Comparison of ENCODE assay signal across 29 mouse cellular contexts in genomic region chrX:12686910-12687309, GRCm38 (mm10). TPM values are rescaled to one million over a fixed set of nuclear protein-coding genes. Genes with fewer than 3 reads are reported as not detected.
A peak's percentile ranks its signal among the peaks of the same experiment; 100 is the strongest.
DNase-seq lines count a peak whose midpoint lies in the region; ATAC-seq and TF ChIP-seq lines count a peak whose summit lies in the region.
"Had no signal": no experiment of that assay in that cellular context is flagged by ENCODE, and none has a peak within 500 bp of the region (broad histone marks: within the 10 kb centered on the region; RNA-seq: fewer than 3 reads in every experiment).

No protein-coding gene starts in this region.

- no peaks in the 10 kb centered on the region for H3K4me1 ChIP-seq in lung, embryonic 14.5 days (ENCODE audit: insufficient read depth)
- no peaks in the 10 kb centered on the region for H3K4me1 ChIP-seq in hindbrain, embryonic 11.5 days (replicated peaks; ENCODE audit: control insufficient read depth, insufficient read depth, low read length)
- H3K4me1 ChIP-seq: forebrain, embryonic 15.5 days; heart, embryonic 13.5 days; hindbrain, embryonic 10.5 days; liver, embryonic 12.5 days; megakaryocyte, embryonic 14.5 days; midbrain, embryonic 12.5 days; neural tube, embryonic 13.5 days had no signal

- no peak overlapping the region for H3K9ac ChIP-seq in lung, embryonic 14.5 days
- no peak overlapping the region for H3K9ac ChIP-seq in hindbrain, embryonic 11.5 days (ENCODE audit: low read depth, low read length)
- H3K9ac ChIP-seq: forebrain, embryonic 15.5 days; heart, embryonic 13.5 days; liver, embryonic 12.5 days; liver, postnatal 0 days; midbrain, embryonic 12.5 days; neural tube, embryonic 13.5 days had no signal

- intact Hi-C loops in gastrocnemius, postnatal 36 days (cut with DNase I), result no loop called here

- ATAC-seq in lung, embryonic 14.5 days (ENCODE audit: insufficient read depth), result no peak
- no peak for ATAC-seq in hindbrain, embryonic 11.5 days (ENCODE audit: low FRiP score)
- ATAC-seq: forebrain, embryonic 15.5 days; hindbrain, embryonic 16.5 days; liver, embryonic 12.5 days; liver, postnatal 0 days had no signal

- H3K27ac ChIP-seq in lung, embryonic 14.5 days (ENCODE audit: low read depth), result no peak overlapping the region
- H3K27ac ChIP-seq in hindbrain, embryonic 11.5 days (ENCODE audit: low read depth, low read length), result no peak overlapping the region
- H3K27ac ChIP-seq: forebrain, embryonic 15.5 days; heart, embryonic 13.5 days; hindbrain, embryonic 10.5 days; layer of hippocampus, adult 2 months; liver, embryonic 12.5 days; midbrain, embryonic 12.5 days; neural tube, embryonic 13.5 days; stomach, postnatal 0 days had no signal

- H3K36me3 ChIP-seq in lung, embryonic 14.5 days (ENCODE audit: insufficient read depth), result peaks cover 14% of the 10 kb centered on the region
- H3K36me3 ChIP-seq in hindbrain, embryonic 11.5 days (ENCODE audit: control insufficient read depth, insufficient read depth, low read length), result no peaks in the 10 kb centered on the region

- no peaks in the 10 kb centered on the region for H3K27me3 ChIP-seq in lung, embryonic 14.5 days (ENCODE audit: insufficient read depth, low read length)
- no peaks in the 10 kb centered on the region for H3K27me3 ChIP-seq in hindbrain, embryonic 11.5 days (ENCODE audit: control insufficient read depth, insufficient read depth, low read length)
- H3K27me3 ChIP-seq: forebrain, embryonic 15.5 days; heart, embryonic 13.5 days; liver, embryonic 12.5 days; megakaryocyte, embryonic 14.5 days; midbrain, embryonic 12.5 days; neural tube, embryonic 13.5 days had no signal

- no peaks in the 10 kb centered on the region for H3K9me3 ChIP-seq in lung, embryonic 14.5 days (ENCODE audit: low read depth, low read length)
- H3K9me3 ChIP-seq in hindbrain, embryonic 11.5 days (ENCODE audit: control insufficient read depth, low read length), result no peaks in the 10 kb centered on the region
- H3K9me3 ChIP-seq: forebrain, embryonic 15.5 days; heart, embryonic 13.5 days; hindbrain, embryonic 10.5 days; liver, embryonic 12.5 days; megakaryocyte, embryonic 14.5 days; midbrain, embryonic 12.5 days; neural tube, embryonic 13.5 days had no signal

- no peak for TF ChIP-seq CTCF in lung, embryonic 14.5 days (IDR thresholded peaks at IDR 0.05; ENCODE audit: low read depth)

- 37% methylated on average over 8 of the region's 8 CpGs for WGBS in lung, embryonic 14.5 days
- WGBS in hindbrain, embryonic 11.5 days, result 84% methylated on average over 8 of the region's 8 CpGs

- no peak overlapping the region for H3K4me3 ChIP-seq in lung, embryonic 14.5 days (ENCODE audit: low read depth, low read length)
- H3K4me3 ChIP-seq in hindbrain, embryonic 11.5 days (ENCODE audit: low read depth, low read length), result no peak overlapping the region
- H3K4me3 ChIP-seq: forebrain, embryonic 15.5 days; heart, embryonic 13.5 days; hindbrain, embryonic 10.5 days; layer of hippocampus, adult 2 months; liver, embryonic 12.5 days; megakaryocyte, embryonic 14.5 days; midbrain, embryonic 12.5 days; myocyte; neural tube, embryonic 13.5 days had no signal

- peak; percentile 5 for DNase-seq in gastrocnemius, adult 18-20 months (ENCODE audit: low spot score)
- DNase-seq in gastrocnemius, postnatal 36 days, result no peak
- DNase-seq in 3T3-L1 (ENCODE audit: low read depth, low spot score), result peak; percentile 28
- DNase-seq in lung, embryonic 14.5 days, result peak; percentile 58
- DNase-seq in lung, postnatal 14 days, result peak; percentile 12
- DNase-seq in hindbrain, embryonic 11.5 days (ENCODE audit: low spot score), result no peak
- DNase-seq in urinary bladder, postnatal 14 days (ENCODE audit: low spot score), result no peak
- DNase-seq in layer of hippocampus, postnatal 14 days (ENCODE audit: low spot score in 2 of 2), result no peak
- DNase-seq: cerebellum, adult 8-10 months; cerebellum, postnatal 25 days; gastrocnemius, postnatal 14 days; kidney, adult 2 months; kidney, postnatal 36 days; left cerebral cortex, postnatal 4 days; liver, postnatal 0 days; right cerebral cortex, postnatal 4 days; thymus, adult 18-20 months; thymus, postnatal 4 days had no signal

- H3K4me2 ChIP-seq in lung, embryonic 14.5 days, result no peak overlapping the region
- no peak overlapping the region for H3K4me2 ChIP-seq in hindbrain, embryonic 11.5 days (replicated peaks; ENCODE audit: low read depth, low read length)
- H3K4me2 ChIP-seq: forebrain, embryonic 15.5 days; heart, embryonic 13.5 days; liver, embryonic 12.5 days; midbrain, embryonic 12.5 days; neural tube, embryonic 13.5 days had no signal

RNA-seq across cellular contexts. Expression of gene 1810030O07Rik, which starts 13.4 kb away (rescaled TPM):
- total RNA-seq in gastrocnemius, adult 18-20 months (2021), result 1 to 10 TPM; 6.1 to 9.1 TPM
- total RNA-seq in gastrocnemius, postnatal 36 days (2021), result 1 to 10 TPM; 6.6 to 7.0 TPM
- 45.6 and 49.5 TPM in 2 replicates for polyA plus RNA-seq in lung, embryonic 14.5 days (2014; fragmentation: Nextera tagmentation; extraction: Ambion mirVana)
- 36.5 and 41.0 TPM in 2 replicates for polyA plus RNA-seq in hindbrain, embryonic 11.5 days (2014; fragmentation: Nextera tagmentation; extraction: Ambion mirVana)
- total RNA-seq in layer of hippocampus, postnatal 14 days (2021), result 10 to 100 TPM; 12.4 to 15.6 TPM

Comparison
In these comparisons a context has a peak if more than half of its experiments do, and no peak if none do; other contexts are left out.
1. DNase-seq: peak in gastrocnemius, adult 18-20 months (single experiment), 3T3-L1 (single experiment), lung, embryonic 14.5 days (single experiment) and lung, postnatal 14 days (single experiment); none in gastrocnemius, postnatal 36 days (0 of 2), hindbrain, embryonic 11.5 days (single experiment), urinary bladder, postnatal 14 days (single experiment) and layer of hippocampus, postnatal 14 days (0 of 2).